Mouse (Mus musculus): ENCODE data around the gene Kansl1l.
"Not testable (repeated sequence)": the region's sequence is repeated elsewhere in the genome, so short reads cannot be mapped to it uniquely, and the experiment has no call there.

Kansl1l gene

DNA sequence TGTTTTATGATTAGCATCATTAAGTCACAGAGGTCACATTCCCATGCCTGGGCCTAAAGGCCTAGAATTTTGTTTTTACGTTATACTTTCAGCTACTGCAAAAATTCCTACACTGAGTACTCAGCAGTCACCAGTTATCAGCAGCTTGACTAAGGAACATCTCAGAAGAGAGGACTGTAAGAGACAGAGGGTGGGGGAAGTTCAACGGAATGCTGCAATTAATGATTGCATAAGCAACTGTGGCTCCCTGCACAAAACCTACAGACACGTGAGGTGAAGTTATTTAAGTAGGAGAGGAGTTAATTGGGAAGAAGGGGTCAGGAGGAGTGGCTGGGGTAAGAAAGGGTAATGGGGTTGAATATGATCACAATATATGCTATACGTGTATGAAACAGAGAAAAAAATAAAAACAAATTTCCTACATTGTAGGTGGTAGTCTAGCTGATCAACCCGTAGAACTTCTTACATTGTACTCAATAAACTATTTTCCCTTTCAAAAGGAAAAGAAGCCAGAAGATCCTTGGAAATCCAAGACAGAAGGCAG lies 117.1 kb downstream of the Kansl1l start:
- no peak for DNase-seq (ENCODE audit: low read depth, low spot score)

DNA sequence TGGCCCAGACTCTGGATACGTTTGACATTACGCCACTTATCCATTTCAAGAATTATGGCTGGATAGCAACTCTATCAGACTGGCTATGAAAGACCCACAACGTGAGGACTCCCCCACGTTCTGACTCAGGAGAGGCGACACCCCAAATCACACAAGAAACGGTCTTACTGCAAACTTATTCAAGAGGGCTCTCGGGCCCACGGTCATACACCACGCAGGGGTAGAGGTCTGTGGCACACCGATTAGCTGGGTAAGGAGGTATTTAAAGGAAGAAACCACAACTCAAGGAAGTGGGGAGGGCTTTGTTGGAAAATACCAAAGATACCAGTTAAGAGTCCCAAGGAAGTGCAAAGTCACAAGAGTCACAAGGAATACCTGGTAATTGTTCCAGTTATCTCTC lies 117.7 kb downstream of the Kansl1l start:
- not testable (repeated sequence) for DNase-seq (ENCODE audit: low read depth, low spot score)

DNA sequence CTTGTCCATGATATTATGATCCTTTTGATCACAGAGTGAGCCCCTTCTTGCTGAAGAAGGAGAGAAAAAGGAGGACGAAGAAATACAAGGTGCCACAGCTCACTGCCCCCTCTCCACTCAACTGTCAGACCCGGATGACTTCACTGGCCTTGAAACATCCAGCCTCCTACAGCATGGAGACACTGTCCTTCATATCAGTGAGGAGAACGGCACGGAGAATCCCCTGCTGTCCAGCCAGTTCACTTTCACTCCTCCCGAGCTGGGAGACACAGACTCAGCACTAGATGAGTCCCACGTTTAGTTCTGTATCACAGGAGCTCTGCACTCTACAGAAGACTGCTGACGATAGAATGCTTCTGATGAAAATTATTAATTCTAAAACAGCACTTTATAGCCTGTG lies 122.1 kb downstream of the Kansl1l start:
- no peak for DNase-seq (ENCODE audit: low read depth, low spot score)

DNA sequence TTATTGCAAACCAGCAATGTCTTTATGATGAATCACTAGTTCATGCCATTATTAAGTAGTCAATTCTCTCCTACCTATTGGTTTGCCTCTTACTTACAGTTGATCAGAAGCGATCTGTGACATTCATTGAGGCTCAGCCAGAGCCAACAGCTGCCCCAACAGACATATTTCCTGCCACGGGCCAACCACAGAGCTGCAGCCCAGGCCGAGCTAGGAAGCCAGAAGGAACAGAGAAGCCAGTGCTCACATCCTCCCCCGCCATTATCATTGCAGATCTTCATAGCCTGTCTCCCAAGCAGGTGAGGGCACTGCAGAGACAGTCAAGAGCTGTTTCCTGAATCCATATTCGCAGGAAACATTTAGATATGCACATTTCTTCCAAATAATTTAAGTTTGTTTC lies 123.1 kb downstream of the Kansl1l start:
- DNase-seq (ENCODE audit: low read depth, low spot score), result no peak

DNA sequence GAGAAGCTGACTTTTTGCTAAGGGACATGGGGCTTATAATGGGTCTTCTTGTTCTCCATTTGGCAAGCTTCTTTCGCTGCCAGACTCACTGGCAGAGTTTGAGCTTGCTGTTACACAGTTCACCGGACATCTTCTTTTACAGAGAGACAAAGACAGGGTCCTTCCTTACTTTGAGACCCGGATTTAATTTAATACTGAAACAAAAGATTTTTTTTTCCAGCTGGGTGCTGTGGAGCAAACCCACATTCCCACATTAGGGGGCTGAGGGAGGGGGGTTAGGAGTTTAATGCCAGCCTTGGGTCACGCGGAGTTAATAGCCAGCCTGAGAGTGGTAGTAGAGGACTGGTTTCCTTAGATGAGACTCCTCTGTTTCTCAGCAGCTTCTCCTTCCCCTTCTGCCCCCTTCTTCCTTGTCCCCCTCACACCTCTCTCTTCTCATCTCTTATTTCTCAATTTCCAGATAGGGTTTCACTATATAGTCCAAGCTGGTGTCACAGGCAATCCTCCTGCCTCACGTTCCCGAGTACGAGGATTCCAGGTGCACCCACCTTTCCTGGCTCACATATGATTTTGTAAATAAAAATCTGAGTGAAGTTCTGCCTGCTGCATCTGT lies 124.5 kb downstream of the Kansl1l start:
- DNase-seq (ENCODE audit: low read depth, low spot score), result no peak

DNA sequence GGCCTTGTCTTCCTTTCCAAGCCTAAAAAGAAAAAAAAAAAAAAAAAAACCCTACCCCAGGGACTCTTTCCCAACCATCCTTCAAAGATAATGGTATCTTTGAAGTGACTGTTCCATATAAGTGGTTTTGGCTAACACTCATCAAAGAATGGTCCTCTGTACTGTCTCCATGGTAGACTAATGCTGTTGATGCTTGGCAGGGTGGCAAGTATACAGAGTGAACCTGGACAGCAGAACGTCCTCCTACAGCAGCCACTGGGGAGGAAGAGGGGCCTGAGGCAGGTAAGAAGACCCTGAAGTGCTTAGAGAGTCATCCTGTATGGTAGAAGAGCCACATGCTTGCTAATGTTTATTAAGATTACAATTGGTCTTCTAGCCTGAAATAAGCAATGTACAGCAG lies 125.1 kb downstream of the Kansl1l start:
- no peak for DNase-seq (ENCODE audit: low read depth, low spot score)

DNA sequence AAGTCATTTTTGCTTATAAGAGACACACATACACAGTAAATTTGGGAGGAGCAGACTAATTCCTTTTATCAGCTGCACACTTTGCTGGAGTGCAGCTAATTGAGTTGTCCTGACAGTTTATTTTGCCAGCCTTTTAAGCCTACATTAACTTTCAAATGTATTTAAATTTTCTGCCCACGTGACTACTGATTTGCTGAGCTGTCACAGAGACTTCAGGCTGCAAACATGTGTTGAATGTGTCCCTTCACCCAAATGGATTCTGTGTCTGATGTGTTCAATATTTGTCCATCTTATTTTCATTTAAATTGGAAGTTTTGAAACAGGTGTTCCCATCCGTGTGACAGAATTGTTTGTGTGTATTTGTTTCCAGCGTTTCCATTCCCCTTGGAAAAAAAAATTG lies 125.6 kb downstream of the Kansl1l start:
- DNase-seq (ENCODE audit: low read depth, low spot score), result no peak

DNA sequence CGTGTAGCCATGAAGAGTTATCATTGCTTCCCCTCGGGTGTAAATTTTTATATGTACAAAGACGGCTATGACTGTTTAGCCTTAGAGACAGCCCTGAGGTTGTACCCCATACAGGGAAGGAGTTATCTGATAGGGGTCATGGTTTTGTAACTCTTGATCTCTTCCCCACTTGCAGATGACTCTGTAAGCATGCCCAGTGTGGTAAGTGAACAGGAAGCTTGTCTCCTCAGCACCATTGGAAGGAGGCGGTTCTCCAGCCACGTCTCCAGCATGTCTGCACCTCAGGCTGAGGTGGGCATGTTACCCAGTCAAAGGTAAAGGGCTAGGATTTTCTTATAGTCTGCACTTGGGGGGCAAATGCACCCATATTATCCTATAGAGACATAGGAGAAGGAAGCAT lies 134.4 kb downstream of the Kansl1l start:
- no peak for DNase-seq (ENCODE audit: low read depth, low spot score)

DNA sequence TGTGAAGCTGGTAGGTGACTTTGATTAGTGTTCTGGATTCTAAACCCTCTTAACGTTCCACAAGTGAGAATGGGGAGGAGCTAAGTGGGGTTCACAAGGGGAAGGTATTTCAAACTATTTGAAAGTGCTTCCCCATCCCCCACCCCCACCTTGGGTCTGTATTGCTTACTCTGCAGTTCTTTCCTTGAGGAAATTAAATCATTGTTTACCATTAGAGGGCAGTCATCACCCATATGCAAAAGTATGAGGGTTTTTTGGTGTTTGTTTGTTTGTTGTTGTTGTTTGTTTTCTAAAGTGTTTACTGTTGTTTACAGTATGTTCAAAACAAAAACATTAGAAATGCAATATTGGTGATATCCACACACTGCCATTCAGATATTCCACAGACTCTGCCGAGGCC lies 138.7 kb downstream of the Kansl1l start:
- no peak for DNase-seq (ENCODE audit: low read depth, low spot score)

DNA sequence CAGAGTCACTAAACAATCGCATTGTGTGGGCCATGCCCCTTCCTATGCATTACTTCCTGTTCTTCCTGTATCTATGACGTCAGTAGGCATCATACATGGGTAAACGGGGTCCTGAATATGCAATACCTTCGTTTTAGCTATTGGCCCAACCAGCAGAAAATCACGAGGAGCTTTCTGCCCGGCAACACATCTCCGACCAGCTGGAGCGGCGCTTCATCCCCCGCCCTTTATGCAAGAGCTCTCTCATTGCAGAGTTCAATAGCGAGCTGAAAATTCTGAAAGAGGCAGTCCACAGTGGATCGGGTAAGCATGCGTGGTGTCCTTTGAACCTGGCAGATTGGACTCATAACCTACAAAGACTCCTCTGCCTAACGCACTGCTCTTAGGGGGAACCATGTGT lies 139.4 kb downstream of the Kansl1l start:
- no peak for DNase-seq (ENCODE audit: low read depth, low spot score)

DNA sequence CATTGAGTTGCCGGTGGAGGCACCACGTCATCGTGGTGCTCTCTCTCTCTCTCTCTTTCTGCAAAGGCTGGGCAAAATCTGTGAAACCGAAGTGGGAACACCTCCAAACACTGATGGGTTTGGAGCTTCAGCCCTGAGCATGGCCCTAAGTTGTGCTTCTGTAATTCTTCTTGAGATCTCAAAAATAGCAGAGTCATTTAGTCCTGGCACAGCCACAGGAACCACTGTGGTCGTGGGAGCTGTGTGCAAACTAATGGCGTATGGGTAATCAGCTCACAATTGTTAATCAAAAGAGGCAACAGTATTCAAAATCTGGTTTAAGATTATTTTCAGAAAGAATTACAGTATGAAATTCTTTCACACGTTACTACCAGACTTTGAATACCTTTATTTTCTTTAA lies 144.6 kb downstream of the Kansl1l start:
- no peak for DNase-seq (ENCODE audit: low read depth, low spot score)

DNA sequence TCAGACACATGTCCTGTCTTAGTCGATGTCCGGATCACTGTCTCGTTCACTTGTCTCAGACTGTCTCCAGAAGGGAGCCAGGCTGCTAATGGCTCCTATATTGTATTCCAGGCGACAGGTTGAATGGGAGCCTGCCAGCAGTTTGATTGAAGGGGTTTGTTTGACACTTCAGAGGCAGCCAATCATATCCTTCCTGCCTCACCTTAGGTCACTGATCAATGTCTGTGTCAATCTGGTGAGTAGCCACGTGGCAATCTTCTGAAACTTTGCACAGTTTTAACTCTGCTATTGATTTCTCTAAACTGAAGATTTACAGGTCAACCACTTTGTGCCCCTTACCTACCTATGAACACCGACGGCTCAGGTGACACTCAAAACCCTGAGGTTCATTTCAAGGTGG lies 145.9 kb downstream of the Kansl1l start:
- no peak for DNase-seq (ENCODE audit: low read depth, low spot score)
